Mouse (Mus musculus) forebrain, embryonic 15.5 days (tissue): Measurements from ENCODE around the gene Dcun1d5. TPM values are rescaled to one million over a fixed set of nuclear protein-coding genes. Genes with fewer than 3 reads are reported as not detected.

Experiments used
- ATAC-seq: fragments of 200-750 bp; cut with Nextera tagmentation; replicated peaks from 2 replicates; pipeline ENCODE4 v1.8.0; 2017; ENCODE audit warnings: mild to moderate bottlenecking, moderate TSS enrichment, moderate library complexity
- H3K27ac ChIP-seq: fragments of 300-500 bp; sonication (generic); replicated peaks from 2 replicates; pipeline ENCODE4 v1.5.1; 2015; ENCODE audit warnings: mild to moderate bottlenecking, inconsistent platforms
- H3K27me3 ChIP-seq: fragments of 300-500 bp; sonication (generic); 2 replicates; pipeline ENCODE4 v1.6.1; 2015; ENCODE audit warnings: inconsistent platforms
- H3K36me3 ChIP-seq: fragments of 300-500 bp; sonication (generic); 2 replicates; pipeline ENCODE4 v1.6.1; 2015; ENCODE audit warnings: mild to moderate bottlenecking, inconsistent platforms
- H3K4me1 ChIP-seq: fragments of 300-500 bp; sonication (generic); 2 replicates; pipeline ENCODE4 v1.6.1; 2015; ENCODE audit warnings: inconsistent platforms
- H3K4me2 ChIP-seq: fragments of 300-500 bp; sonication (generic); replicated peaks from 2 replicates; pipeline ENCODE4 v1.6.1; 2015; ENCODE audit warnings: mild to moderate bottlenecking, inconsistent platforms
- H3K4me3 ChIP-seq: fragments of 300-500 bp; sonication (generic); 2 replicates; pipeline ENCODE4 v1.5.1; 2015; ENCODE audit warnings: mild to moderate bottlenecking, inconsistent platforms
- H3K9ac ChIP-seq: fragments of 300-500 bp; sonication (generic); replicated peaks from 2 replicates; pipeline ENCODE4 v1.6.1; 2015; ENCODE audit warnings: mild to moderate bottlenecking, inconsistent platforms
- H3K9me3 ChIP-seq: fragments of 300-500 bp; sonication (generic); 2 replicates; pipeline ENCODE4 v1.6.1; 2016; ENCODE audit warnings: inconsistent platforms
- WGBS: fragments of 180-500 bp; shearing (Covaris S2); methylation state at CpG from one replicate; pipeline ENCODE4 v1.1.7; 2015; ENCODE audit warnings: mixed read lengths; 5-methylcytosine and 5-hydroxymethylcytosine counted together
- polyA plus RNA-seq: library from polyadenylated mRNA; unstranded; fragments of >200 nt; fragmentation: Nextera tagmentation; extraction: Ambion mirVana; gene quantifications from 2 replicates; pipeline ENCODE4 v1.2.1, GENCODE M21; 2015

The Dcun1d5 gene
- polyA plus RNA-seq, 1 experiment from 2014 or later, result 132 TPM

DNA sequence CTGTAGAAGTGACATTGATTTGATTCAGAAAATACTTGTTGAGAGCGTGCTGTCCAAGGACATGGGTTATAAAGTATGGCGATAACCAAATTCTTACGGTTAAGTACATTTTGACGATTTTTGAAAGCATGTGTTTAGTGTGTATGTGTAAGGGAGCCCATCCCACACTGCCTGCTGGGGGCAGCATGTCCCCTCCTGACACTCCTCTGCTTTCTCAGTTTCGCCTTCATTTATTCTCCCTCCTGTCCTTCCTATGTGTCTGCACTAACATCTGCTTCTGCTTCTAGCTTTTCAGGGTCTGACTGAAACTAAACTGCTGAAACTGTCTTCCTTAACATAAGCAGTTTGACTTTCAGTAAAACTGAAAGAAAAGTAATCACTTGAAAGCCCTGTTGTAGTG is 36.7 kb downstream of the Dcun1d5 start:
- peaks cover 11% of the 10 kb centered on the region for H3K36me3 ChIP-seq
- H3K9me3 ChIP-seq, result no peaks in the 10 kb centered on the region
- no peak overlapping the region for H3K9ac ChIP-seq
- no peak for ATAC-seq
- H3K27me3 ChIP-seq, result no peaks in the 10 kb centered on the region
- H3K4me2 ChIP-seq, result no peak overlapping the region
- H3K4me3 ChIP-seq, result no peak overlapping the region
- WGBS, result 89% methylated on average over 5 of the region's 5 CpGs
- no peak overlapping the region for H3K27ac ChIP-seq
- H3K4me1 ChIP-seq, result no peaks in the 10 kb centered on the region

DNA sequence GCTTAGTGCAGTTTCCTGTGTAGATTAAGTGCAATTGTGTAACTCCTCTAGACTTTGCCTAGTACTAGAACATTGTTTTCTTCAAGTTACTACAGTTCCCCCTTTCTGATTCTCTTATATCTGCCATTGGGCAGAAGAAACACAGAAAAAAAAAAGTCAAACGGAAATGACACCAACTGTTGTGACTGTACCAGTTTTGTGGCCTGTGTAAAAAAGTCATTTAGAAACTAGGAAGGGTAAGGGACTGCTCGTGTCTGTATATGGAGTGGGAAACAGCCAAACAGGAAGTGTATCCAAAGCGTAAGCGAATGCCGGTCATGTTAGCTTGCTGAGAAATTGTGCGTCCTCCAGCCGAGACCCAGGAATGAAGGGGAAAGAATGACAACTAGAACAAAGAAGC is 37.1 kb downstream of the Dcun1d5 start:
- H3K4me2 ChIP-seq, result no peak overlapping the region
- H3K36me3 ChIP-seq, result peaks cover 11% of the 10 kb centered on the region
- H3K9me3 ChIP-seq, result no peaks in the 10 kb centered on the region
- ATAC-seq, result no peak
- 83% methylated on average over 7 of the region's 7 CpGs for WGBS
- no peak overlapping the region for H3K27ac ChIP-seq
- no peak overlapping the region for H3K4me3 ChIP-seq
- H3K9ac ChIP-seq, result no peak overlapping the region
- no peaks in the 10 kb centered on the region for H3K4me1 ChIP-seq
- no peaks in the 10 kb centered on the region for H3K27me3 ChIP-seq

DNA sequence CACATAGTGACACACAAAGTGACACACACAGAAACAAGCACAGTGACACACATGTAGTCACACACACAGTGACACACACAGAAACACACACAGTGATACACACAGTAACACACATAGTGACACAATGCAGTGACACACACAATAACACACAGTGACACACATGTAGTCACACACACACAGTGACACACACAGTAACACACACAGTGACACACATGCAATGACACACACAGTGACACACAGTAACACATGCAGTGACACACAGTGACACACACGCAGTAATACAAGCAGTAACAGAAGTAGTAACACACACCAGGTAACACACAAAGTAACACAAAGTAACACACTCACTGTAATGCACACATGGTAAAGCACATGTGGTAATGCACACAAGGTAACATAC is 54.3 kb downstream of the Dcun1d5 start:
- no peaks in the 10 kb centered on the region for H3K36me3 ChIP-seq
- H3K4me1 ChIP-seq, result no peaks in the 10 kb centered on the region
- H3K4me2 ChIP-seq, result no peak overlapping the region
- ATAC-seq, result no peak
- no peaks in the 10 kb centered on the region for H3K9me3 ChIP-seq
- no peak overlapping the region for H3K4me3 ChIP-seq
- no peak overlapping the region for H3K9ac ChIP-seq
- 89% methylated on average over 1 of the region's 1 CpGs for WGBS
- H3K27ac ChIP-seq, result no peak overlapping the region
- H3K27me3 ChIP-seq, result no peaks in the 10 kb centered on the region

- Histone ChIP-seq H3K9me3 (no peaks in the 10 kb centered on the region), H3K27me3 (no peaks in the 10 kb centered on the region), H3K9ac (no peak overlapping the region), H3K27ac (no peak overlapping the region), H3K4me1 (no peaks in the 10 kb centered on the region), H3K4me2 (no peak overlapping the region), H3K4me3 (no peak overlapping the region), H3K36me3 (no peaks in the 10 kb centered on the region)
- no peak for ATAC-seq
- 84% methylated on average over 2 of the region's 2 CpGs for WGBS
These were observed 55.6 kb downstream of the Dcun1d5 start for GRCm38 (mm10) chr9:7239967-7240366.

DNA sequence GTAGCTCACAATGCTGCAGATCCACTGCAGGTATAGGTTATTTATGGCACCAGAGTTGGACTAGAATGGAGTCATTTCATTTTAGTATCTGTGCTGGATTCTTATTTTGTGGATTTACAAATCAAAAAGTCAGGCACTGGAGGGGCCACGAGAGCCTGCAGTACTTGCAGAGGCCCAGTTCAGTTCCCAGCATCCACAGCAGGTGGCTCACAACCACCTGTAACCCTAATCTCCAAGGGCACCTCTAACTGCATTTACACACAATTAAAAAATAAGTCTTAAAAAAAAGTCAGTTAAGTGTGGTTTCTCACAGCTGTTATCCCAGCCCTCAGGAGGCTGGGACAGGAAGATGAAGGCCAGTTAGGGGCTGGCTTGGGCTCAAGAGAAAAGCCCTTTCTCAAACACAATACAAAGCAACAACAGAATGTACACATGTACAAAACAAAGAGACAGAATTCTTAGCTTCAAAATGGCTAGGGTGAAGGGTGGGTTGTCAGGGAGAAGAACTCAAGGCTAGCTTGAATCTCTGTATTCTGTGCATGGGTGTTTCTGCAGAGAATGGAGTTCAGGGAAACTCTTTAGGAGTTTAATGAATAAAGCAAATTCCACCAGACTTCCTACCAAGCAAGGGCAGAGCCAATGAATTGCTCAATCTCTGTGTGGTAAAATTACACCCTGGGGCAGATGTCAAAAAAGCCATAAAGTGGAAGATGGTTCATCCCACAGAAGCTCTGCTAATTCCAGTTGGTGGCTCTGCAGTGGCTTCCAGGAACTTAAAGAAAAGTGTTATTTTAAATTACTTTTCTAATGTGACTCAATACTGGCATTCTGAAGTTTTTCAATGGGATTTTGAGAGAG is 68.7 kb downstream of the Dcun1d5 start:
- Histone ChIP-seq H3K27me3 (no peaks in the 10 kb centered on the region), H3K36me3 (no peaks in the 10 kb centered on the region), H3K4me2 (no peak overlapping the region), H3K4me1 (no peaks in the 10 kb centered on the region), H3K27ac (no peak overlapping the region), H3K4me3 (no peak overlapping the region), H3K9me3 (no peaks in the 10 kb centered on the region), H3K9ac (no peak overlapping the region)
- no peak for ATAC-seq
- 63% methylated on average over 1 of the region's 1 CpGs for WGBS

Other genes starting within 250 kb of the Dcun1d5 start
- gene Dync2h1, start 74 bp upstream of the Dcun1d5 start, polyA plus RNA-seq, result 21.1 and 23.2 TPM in 2 replicates
- not detected in 2 replicates for gene Mmp13, start 88.0 kb downstream of the Dcun1d5 start, polyA plus RNA-seq
- not detected in 2 replicates for gene Mmp12, start 159.9 kb downstream of the Dcun1d5 start, polyA plus RNA-seq
- gene Mmp1b, start 203.5 kb downstream of the Dcun1d5 start, polyA plus RNA-seq, result not detected in 2 replicates